Mouse (Mus musculus) retina, adult 2 months (tissue): Measurements from ENCODE around the gene Pard3.

Experiments used
- DNase-seq: peaks from one replicate; pipeline ENCODE4 v3.0.0-alpha.2; 2012; ENCODE audit warnings: low read depth, low spot score

Gene Pard3

GRCm38 (mm10) chr8:127335216-127335615 lies 271.5 kb downstream of the Pard3 start:
- no peak for DNase-seq

GRCm38 (mm10) chr8:127338183-127338582 lies 274.5 kb downstream of the Pard3 start:
- DNase-seq: no peak

- DNase-seq: no peak
Measured at GRCm38 (mm10) chr8:127341046-127341445, 277.4 kb downstream of the Pard3 start.

- no peak for DNase-seq
Measured at GRCm38 (mm10) chr8:127343115-127343514, 279.4 kb downstream of the Pard3 start.

GRCm38 (mm10) chr8:127344421-127344820 lies 280.7 kb downstream of the Pard3 start:
- no peak for DNase-seq

- no peak for DNase-seq
Measured at GRCm38 (mm10) chr8:127345912-127346423, 282.3 kb downstream of the Pard3 start.

- DNase-seq: no peak
Measured at GRCm38 (mm10) chr8:127347890-127348495, 284.3 kb downstream of the Pard3 start.

- no peak for DNase-seq
Measured at GRCm38 (mm10) chr8:127361796-127362195, 298.1 kb downstream of the Pard3 start.

- DNase-seq: no peak
Measured at GRCm38 (mm10) chr8:127368347-127368746, 304.7 kb downstream of the Pard3 start.

- no peak for DNase-seq
Measured at GRCm38 (mm10) chr8:127371326-127371949, 307.7 kb downstream of the Pard3 start.

GRCm38 (mm10) chr8:127377775-127378174 lies 314.1 kb downstream of the Pard3 start:
- no peak for DNase-seq

- no peak for DNase-seq
Measured at GRCm38 (mm10) chr8:127378994-127379858, 315.5 kb downstream of the Pard3 start.

- DNase-seq: no peak
Measured at GRCm38 (mm10) chr8:127381259-127381658, 317.6 kb downstream of the Pard3 start.

GRCm38 (mm10) chr8:127392700-127393099 lies 329.0 kb downstream of the Pard3 start:
- DNase-seq: no peak

GRCm38 (mm10) chr8:127395488-127395887 lies 331.8 kb downstream of the Pard3 start:
- no peak for DNase-seq

- no peak for DNase-seq
Measured at GRCm38 (mm10) chr8:127405815-127406214, 342.1 kb downstream of the Pard3 start.

GRCm38 (mm10) chr8:127410606-127411005 lies 346.9 kb downstream of the Pard3 start:
- DNase-seq: peak; percentile 11

- no peak for DNase-seq
Measured at GRCm38 (mm10) chr8:127411190-127411848, 347.6 kb downstream of the Pard3 start.

- DNase-seq: no peak
Measured at GRCm38 (mm10) chr8:127423021-127423420, 359.3 kb downstream of the Pard3 start.

GRCm38 (mm10) chr8:127424211-127424916 lies 360.7 kb downstream of the Pard3 start:
- no peak for DNase-seq

GRCm38 (mm10) chr8:127426857-127427256 lies 363.2 kb downstream of the Pard3 start:
- DNase-seq: no peak
